Mouse (Mus musculus): ENCODE measurements at regions not wholly inside any gene's neighbourhood (a gene's known extent, or its start where the extent isn't known, plus 50 kb on each side); places are given as distances from the start of the nearest gene placed in this dataset.

DNA sequence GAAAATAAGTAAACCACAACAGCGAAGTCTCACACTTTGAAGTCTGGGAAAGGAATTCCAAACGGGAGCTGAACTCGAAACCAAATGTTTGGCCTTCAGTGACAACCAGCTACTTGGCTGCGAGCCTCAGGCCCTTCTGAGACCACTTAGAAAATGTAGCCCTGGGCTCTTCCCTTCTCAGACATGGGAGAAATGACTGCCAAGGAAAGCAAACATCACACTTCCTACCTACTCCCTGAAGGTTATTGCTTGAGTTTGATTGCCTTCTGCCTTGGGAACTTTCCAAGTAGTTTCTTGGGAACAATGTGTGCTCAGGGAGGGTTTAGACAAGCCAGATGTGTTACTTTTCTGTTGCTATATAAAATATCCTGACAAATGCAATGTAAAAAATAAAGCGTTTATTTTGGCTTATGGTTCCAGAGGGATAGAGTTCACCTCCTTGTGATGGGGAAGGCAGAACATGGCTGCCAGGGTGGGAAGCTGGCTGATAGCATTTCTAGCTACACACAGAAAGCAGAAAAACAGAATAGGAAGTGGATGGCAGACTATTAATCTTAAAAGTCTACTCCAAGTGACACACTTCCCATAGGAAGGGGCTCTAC lies 194.8 kb upstream of the Rack1 start:
- DNase-seq = no peak

DNA sequence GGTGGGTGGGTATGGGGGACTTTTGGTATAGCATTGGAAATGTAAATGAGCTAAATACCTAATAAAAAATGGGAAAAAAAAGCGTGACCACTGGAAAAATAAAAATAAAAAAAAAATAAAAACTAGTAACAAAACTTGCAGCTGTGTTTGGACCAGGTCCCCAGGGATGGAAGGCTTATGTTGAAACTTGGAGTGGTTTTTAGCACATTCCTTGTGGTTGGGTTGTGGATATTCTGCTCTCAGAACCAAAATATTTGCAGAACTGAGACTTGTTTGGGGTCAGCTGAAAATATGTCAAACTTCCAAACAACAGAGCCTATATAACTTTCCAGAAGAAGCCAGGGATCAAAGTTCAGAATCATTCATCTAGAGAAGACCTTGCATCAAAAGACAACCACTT lies 199.0 kb upstream of the Rack1 start:
- DNase-seq = no peak

DNA sequence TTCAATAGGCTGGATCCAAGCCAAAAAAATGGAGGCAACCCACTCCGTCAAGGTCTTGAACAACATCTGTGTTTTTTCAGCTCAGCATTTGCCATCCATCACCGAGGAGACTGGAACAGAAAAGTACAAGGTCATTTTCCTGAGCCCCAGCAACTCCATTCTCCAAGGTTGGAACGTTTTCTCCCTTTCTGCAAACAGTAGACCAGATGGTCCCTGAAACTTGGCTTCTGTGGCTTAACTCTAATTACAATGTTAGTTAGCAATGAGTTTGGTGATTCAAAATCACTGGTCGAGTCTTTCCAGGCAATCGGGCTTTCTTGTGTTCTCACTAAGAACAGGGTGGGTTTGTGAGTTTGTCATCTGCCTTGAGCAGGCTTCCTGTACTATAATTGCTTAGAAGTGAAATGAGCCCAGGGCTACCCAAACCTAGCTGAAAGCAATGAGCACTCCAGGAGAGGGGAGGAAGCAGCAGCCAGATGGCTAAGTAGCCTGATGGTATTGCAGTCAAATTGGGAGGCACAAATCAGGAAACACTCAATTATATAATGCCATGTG lies 200.5 kb upstream of the Rack1 start:
- no peak for DNase-seq

DNA sequence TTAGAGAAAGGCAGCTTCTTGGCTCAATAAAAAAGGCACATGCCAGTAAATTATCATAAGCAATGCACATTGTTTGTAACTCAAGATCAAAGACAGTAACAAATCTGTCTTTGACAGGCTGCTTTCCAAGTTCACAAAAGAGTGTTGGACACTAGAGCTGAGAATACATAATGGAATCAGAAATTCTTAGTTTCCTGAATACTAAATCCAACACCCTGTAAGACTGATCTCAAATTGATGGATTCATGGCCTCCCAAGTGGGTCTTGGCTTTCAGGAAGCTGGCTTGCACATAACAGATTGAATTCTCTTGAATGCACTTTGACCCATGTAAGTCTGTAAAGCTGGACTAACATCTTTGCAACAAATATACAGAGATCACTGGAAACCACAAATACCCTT lies 201.1 kb upstream of the Rack1 start:
- DNase-seq = no peak

DNA sequence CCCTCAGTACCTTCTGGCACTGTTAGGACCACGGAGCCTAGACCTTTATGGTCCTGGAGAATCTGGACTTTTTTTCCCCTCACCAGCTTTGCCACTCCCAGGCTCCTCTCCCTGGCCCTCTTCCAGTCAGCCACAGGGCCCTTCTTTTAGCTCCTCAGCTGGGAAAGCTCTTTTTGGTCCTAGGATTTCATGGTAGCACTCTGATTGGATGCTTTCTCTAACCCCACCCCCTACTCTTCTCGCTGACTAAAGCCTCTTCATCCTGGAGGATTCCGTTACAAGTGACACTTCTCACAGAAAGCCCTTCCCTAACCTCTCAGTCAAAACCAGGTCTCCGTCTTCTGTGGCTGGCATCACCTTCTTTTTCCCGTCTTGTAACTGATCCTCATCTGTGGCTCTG lies 205.7 kb upstream of the Rack1 start:
- DNase-seq = no peak

DNA sequence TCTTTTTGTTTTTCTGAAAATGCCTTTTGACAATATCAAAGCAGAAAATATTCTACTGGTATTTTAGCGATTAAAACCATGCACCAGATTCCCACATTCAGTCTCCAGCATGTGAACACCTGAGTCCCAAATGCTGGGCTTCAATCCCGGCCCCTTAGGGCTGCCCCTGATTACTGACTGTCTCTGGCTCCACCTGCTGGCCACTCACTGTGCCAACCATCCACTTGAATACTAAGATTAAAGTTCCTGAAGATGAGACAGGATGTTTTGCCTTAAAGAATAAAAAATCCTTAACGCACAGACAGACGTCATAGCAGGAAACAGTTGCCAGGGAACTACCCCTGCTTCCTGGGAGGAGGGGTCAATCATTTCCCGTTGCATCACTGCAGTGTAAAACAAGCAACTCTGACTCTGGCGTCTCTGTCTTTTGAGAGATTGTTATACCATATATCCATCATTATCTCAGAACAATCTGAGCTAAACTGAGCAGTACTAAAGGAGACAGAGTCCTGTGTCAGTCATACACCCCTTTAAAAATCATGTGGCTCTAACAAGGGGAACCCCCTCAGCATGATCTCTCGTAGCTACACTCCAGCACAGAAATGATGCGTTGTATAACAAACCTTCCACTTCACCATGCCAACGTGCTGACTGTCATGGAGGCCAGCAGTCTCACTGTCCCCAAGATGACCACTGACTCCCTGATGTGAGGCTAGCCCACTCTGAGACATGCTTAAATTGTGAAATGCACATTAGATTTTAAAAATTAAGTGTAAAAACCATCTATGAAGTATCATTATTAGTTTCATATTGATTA lies 211.1 kb upstream of the Rack1 start:
- DNase-seq = peak; percentile 10

DNA sequence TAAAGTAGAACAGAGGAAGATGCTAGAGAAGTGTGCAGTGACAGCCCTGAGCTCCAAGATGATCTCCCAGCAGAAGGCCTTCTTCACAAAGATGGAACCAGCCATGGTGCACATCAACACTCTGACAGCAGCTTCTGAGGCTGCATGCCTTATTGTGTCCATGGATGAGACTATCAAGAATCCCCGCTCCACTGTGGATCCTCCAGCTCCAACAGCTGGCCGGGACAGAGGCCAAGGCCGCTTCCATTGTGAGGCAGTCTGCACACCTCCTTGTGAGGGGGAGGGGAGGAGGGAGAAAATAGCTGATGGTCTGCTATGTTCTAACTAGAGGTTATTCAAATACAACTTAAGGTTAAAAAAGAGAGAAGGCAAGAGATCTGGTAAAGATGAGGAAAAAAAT lies 231.4 kb upstream of the Rack1 start:
- no peak for DNase-seq

DNA sequence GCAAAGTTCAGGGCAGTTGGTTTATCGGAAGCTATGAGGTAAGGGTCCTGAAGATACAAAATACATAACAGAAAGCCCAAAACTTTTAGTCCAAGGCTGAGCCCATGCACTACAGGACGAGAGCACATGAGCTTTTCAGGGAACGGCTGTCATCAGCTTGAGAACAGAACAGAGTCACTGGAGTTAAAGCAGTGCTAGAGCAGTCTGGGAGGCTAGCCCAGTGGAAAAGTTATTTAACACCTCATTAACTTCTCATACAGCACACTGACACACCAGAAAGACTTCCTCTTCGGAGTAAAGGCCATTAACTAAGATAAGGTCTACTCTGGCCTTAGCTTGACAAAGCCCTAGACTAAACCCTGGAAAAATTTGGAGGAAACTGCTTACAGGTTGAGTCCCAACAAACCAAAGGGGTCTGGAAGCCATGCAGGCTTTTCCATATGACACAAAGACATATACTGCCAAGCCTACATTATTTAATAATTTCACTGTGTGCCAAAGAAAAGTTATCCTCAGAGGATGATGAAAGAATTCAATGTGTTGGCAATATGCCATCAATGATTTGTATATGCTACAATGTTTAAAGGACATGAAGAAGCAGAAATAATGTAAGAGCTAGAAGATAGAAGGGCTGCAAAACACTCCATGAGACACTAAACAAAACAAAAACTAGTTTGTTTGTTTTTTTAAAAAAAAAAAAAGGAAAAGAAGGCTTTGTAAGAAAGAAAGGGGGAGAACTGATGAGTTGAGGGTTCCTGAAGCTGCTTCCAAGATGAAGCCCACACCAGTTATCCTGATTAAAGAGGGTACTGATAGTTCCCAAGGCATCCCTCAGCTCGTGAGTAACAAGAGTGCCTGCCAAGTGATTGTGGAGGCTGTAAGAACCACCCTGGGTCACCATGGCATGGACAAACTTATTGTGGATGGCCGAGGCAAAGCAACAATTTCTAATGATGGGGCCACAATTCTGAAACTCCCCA lies 232.3 kb upstream of the Rack1 start:
- DNase-seq = no peak

DNA sequence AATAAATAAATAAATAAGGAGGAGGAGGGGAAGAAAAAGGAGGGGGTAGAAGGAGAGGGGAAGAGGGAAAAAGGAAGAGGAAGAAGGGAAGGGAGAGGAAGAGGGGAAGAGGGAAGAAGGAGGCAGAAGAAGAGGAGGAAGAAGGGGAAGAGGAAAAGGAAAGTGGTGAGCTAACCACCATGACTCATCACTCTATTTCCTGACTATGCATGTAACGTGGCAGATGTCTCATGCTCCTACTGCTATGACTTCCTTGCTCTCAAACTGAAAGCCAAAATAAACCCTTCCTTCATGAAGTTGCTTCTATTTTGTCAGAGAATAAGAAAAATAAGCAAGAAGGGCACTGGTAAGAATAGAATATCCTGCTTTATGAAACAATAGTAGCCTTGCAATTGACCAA lies 242.1 kb upstream of the Rack1 start:
- DNase-seq = no peak

DNA sequence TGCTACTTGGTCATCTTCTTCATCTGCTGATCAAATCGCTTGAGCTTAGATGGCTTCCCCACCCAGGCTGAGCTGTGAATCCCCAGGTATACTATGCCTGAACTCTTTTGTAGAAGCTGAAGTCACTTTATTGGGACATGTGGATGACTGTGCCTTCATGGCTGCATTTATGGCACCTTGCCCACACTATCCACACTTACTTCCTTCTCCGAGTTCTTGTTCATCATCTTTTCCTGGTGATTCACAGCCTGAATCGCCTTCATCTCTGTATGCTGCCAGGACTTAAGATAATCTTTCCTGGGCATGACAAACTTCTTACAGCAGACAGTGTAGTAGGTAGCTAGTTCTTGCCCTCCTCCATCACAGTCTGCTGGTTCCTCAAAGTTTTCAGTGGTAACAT lies 248.1 kb upstream of the Rack1 start:
- no peak for DNase-seq

DNA sequence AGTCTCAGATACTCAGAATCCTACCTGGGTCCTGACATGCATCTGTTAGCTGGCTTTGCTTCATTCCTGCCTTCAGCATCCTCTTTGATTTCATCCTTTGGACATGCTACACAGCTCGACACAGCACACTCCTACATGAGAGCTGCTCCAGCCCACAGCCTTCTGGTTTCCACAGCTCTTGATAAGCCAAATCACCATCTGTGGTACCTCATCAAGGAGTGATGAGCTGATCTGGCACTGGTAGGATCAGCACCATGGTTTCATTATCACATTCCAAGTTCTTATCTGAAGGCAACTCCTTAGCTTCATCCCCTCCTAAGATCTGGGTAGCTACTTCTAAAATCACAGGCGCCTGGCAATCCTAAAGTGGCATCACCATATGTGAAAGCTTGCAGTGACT lies 248.9 kb upstream of the Rack1 start:
- no peak for DNase-seq

DNA sequence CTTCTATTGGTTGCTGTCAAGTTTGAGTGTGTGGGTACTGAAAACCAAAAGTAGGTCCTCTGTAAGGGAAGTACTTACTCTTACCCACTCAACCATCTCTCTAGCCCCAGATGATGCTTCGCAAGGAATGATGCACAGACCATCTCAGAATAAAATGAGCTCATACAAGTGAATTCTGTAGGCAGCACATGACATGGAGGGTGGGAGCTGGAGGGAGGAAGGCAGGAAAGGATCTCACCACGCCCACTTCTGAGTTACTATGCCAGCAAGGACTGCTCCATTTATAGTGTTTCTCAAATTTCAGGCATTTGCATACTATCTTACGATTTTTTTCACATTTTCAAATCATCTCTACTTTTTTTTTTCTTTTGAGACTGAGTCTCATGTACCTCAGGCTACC lies 273.8 kb upstream of the Rack1 start:
- no peak for DNase-seq

DNA sequence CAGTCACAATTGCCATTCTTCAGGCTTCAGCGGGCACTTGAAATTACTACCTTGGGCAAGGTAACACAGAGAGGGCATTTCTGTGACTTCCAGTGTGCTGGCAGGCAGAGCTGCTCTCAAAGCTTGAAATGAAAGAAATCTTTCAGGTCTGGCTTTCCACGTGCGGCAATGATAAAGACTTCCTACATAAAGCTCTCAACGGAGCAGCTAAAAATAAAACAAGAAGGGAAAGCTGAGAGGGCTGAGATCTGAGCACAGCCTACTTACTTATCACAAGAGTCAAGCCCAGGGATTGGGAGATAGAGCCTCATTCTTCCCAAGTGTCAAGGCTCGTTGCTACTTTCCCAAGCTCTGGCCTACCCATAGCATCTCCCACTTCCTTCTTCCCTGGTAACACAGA lies 274.6 kb upstream of the Rack1 start:
- DNase-seq = no peak

DNA sequence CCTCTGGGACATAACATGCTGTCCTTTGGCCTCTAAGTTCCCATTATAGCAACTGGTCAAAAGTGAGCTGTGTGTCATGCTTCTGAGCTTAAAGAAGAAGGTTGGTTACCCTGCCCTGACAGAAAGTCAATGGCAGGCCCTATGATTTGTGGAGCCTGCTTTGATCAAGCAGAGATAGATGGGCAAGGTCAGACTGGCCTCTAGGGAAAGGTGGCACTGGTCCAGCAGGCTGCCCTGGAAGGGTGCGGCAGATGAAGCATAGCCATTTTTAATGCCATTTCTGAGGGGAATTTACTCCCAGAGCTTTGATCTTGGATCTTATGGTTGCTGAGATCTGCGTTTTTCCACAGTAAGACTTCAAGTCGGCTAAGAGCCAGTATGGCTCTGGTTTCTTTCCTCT lies 293.2 kb upstream of the Rack1 start:
- no peak for DNase-seq

DNA sequence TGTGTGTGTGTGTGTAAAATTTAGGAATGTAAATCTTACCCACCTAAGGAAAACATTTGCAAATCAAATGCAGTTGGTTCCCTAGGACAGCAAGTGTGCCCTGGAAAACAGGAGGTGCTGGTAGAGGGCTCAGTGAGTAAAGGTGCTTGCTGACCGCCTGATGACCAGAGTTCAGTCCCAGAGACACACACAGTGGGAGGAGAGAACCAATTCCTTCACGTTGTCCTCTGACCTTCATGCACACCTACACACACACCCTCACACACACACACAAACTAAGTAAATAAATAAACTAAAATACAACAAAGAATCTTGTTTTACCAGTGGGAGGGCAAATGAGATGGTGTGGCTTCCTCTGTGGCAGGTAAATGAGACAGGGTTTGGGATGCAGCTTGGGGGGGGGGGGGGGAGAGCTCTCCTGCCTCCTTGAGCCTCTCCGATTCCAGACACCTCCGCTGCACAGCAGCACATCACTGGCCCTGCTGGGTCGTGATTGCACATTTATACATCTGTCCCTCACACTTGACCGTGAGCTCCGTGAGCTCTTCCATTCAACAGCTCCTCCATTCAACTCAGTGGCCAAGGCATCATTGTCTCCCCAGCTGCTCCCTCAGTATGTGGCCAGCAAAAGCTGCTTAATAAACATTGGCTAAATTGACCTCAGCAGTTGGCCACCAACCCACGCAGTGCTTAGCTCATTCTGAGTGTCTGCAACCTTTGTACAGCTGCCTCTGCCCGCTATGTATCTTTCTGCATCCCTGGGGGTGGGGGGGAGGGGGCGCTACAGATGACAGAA lies 297.9 kb upstream of the Rack1 start:
- DNase-seq = no peak

DNA sequence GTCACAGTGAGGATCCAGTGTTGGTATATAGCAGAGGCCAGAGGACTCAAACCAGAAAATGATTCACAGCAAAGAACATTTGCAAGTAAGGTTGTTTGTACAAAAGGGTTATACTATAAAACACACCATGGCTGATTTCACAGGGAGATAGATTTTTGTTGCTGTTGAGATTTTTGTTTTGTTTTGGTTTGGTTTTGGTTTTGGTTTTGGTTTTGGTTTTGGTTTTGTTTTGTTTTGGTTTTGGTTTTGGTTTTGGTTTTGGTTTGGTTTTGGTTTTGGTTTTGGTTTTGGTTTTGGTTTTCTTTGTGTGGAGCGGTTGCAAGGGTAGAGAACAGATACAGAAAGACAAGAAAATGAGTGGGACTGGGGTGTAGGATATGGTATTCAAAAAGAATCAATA lies 301.1 kb upstream of the Rack1 start:
- DNase-seq = no peak

DNA sequence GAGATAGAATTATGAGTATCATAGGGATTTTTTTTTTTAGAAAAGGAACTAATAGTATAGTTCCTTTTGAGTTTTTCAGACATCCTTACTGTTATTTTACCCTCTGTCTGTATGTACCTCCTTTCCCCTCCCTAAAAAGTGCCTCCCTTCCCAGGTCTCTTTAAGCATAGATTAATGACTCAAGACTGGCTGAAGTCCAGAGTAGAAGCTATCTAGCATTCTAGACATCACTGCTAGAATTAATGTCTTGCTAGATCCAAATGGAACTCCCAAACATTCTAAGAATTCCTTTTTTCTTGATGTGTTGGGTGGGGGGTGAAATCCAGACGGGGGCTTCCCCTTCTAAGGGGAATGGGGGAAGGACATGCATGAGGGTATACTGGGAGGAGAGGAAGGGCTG lies 311.8 kb upstream of the Rack1 start:
- no peak for DNase-seq

DNA sequence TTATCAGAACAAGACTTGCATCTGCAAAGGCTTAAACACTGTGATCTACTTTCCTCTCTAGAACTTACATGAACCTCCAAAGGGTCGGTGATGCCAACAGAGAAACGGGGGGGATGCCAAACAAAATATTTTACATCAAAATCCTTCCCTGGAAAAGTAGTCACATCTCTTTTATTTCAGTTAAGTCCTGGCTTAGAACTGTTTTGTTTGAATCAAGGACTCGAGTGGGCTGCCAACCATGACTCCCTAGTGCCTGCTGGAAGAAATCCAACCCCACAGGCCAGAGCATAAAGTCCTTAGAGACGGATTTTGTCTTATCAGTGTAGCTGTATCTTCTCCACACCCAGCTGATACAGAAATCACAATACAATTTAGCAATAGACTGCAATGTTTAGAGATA lies 336.1 kb upstream of the Rack1 start:
- DNase-seq = no peak

DNA sequence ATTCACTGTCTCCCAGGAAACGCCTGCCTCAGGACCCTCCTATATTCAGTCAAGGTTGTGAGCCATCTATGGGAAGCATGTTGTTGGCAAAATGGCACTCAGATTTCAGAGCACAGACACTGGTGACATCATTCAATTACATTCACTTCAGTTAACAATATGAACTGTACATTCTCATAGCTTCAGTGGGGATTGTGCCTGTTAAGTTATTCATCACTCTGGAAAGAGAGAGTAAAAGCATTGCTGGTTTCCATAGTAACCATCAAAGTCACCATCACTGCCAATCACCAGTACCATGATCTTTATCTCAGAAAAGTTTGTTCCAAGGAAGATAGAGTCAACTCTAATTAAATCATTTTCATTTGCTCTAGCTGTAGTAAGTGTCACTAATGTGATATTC lies 350.2 kb upstream of the Rack1 start:
- DNase-seq = no peak

DNA sequence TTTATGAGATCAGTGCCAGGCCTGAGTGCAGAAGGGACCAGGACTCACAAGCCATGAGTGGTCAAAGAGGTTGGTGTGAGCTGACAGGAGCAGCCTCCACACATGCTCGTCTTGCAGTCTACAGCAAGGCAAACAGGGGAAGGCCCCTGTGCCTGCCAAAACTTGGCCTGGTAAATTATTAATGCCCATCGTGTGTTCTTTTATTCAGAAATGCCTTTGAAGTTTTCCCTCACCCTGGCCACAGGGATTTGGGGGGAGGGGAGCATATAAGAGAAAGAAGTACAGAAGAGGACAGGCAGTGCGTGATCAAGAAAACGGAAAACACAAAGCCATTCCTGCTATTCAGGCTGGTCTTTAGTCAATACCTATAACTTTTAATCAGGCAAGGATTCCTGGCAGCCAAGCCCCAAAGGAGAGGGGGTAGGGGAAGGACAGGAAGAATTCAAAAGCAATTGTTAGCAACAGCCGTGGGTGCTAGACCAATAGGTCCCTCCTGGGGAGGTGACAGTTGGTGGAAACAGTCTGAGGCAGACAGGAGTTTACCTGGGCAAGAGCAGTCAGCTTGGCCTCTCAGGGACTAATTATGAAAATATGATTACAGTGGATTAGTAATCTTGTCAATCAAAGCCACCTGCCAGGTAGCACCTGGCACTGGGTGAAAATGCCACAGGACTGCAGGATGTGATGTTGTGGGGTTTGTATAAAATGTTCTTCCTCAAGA lies 357.4 kb upstream of the Rack1 start:
- no peak for DNase-seq

DNA sequence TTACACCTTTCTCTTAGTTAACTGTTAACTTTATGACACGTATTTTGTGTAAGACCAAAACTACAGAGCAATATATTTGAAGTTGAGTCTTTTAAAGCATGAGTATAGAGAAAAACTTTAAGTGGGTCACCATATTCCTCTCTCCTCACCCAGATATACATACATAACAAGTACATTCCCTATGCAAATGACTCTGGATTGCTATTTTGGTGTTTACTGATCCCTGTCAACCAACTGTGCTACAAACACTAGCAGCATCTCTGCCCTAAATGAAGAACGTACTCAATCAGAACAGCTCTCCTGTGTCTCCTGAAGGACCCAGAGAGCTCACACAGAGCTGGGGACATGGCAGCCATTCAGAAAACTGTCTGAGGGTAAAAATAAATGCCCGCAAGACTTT lies 363.4 kb upstream of the Rack1 start:
- DNase-seq = no peak

DNA sequence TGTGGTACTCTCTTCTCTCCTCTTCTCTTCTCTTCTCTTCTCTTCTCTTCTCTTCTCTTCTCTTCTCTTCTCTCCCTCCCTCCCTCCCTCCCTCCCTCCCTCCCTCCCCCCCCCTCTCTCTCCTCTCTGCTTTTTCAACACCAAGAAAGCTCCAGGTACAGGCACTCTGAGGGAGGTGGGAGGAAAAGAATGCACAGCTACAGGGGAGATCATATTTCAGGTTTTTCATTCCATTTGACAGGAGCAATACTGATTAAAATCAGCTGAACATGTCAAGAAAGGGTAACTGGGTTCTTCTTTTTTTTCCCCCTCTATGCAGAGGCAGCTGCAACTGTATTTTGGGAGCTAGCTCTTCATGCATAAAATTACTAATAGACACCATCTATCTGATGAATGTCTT lies 368.8 kb upstream of the Rack1 start:
- no peak for DNase-seq

All from cerebellum, adult 8-10 months (tissue).